Mouse (Mus musculus) spleen, adult 10 weeks (tissue): ENCODE data around the gene Shprh. TPM values are rescaled to one million over a fixed set of nuclear protein-coding genes. Genes with fewer than 3 reads are reported as not detected.

Experiments used
- polyA plus RNA-seq: library from polyadenylated mRNA; stranded (reverse); fragments of 350-450 nt; fragmentation: Illumina TruSeq; extraction: RNeasy Lipid Tissue Mini Kit (QIAGEN cat#74804); gene quantifications from one replicate; pipeline ENCODE4 v1.2.3, GENCODE M21; 2015; ENCODE audit warnings: low replicate concordance; ENCODE audit not compliant: insufficient read depth

Gene Shprh
- polyA plus RNA-seq = 27.1 TPM

GRCm38 (mm10) chr10:11148884-11149741, at the start of gene Shprh:
Shprh (plus strand) TSS chr10:11149427.

Other genes starting within 250 kb of the Shprh start
- 0.04 TPM for gene Grm1, start 67.1 kb upstream of the Shprh start, polyA plus RNA-seq
- gene Fbxo30, start 131.9 kb downstream of the Shprh start, polyA plus RNA-seq = 22.1 TPM
- gene Epm2a, start 194.0 kb downstream of the Shprh start, polyA plus RNA-seq = 3.8 TPM